Mouse (Mus musculus): ENCODE results near the gene Timm9. TPM values are rescaled to one million over a fixed set of nuclear protein-coding genes. Genes with fewer than 3 reads are reported as not detected.

Timm9 gene
- 59.0 and 59.6 TPM in 2 replicates for polyA plus RNA-seq (2015; fragmentation: Nextera tagmentation; extraction: Ambion mirVana)

DNA sequence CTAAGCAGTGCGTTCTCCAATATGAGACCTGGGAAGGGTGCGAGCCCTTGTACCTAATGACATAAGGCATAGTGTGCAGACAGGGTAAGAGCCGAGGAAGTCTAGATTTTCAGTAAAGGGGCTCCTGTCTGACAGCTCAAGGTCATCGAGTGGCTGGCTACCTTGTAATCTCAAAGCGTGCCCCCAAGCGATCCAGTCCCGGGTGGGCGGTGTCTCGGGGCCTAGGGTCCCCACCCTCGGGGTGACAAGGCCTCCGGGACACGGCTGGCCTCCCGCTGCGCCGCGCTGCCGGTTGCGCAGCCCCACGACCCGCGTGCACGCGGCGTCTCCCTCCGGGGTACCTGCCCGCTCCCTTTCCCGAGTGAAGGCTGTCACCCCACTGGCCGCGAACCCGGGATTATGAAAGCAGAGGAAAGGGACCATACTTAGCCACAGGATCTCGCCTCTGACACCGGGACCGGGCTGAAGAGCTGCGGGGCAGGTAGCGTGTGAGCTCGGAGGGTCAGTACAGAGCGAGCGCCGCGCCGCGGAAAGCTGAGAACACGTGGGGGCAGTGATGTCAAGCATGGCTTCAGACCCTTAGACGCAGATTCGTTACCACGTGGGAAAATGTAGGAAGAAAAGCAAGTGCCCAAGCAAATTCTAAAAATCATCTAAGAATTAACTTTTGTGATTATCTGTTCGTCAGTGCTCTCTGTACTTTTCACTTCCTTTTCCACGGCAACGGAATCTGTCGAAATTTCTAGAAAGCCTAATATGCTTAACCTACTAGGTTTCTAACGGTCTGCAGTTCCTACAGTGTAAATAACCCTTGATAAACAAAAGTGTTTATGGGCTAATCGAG lies at the start of gene Timm9, which contains the start of gene 2700049A03Rik:
Gene Timm9, minus strand, starts transcription at position 555 of the 844 bp plus-strand sequence.
Gene 2700049A03Rik, plus strand, starts transcription at position 719 of the 844 bp plus-strand sequence.
- H3K27me3 ChIP-seq (ENCODE audit: control insufficient read depth, insufficient read depth, low read depth, low read length) = no peaks in the 10 kb centered on the region
- under 1% methylated on average over 52 of the region's 52 CpGs for WGBS
- peak within 1 kb of the TSS; percentile 85 for H3K9ac ChIP-seq (ENCODE audit: low read length)
- H3K4me3 ChIP-seq (ENCODE audit: low read length) = peak within 1 kb of the TSS; percentile 73
- peaks cover 19% of the 10 kb centered on the region for H3K4me1 ChIP-seq (replicated peaks; ENCODE audit: control insufficient read depth, insufficient read depth, low read length)
- H3K4me2 ChIP-seq (ENCODE audit: low read depth, low read length) = peak within 1 kb of the TSS; percentile 96
- H3K36me3 ChIP-seq (ENCODE audit: control insufficient read depth, insufficient read depth, low read length) = peaks cover 15% of the 10 kb centered on the region
- no peaks in the 10 kb centered on the region for H3K9me3 ChIP-seq (ENCODE audit: control insufficient read depth, low read length)
- H3K27ac ChIP-seq (ENCODE audit: low read length) = peak within 1 kb of the TSS; percentile 63
- ATAC-seq (ENCODE audit: low read depth) = peak; percentile 92

DNA sequence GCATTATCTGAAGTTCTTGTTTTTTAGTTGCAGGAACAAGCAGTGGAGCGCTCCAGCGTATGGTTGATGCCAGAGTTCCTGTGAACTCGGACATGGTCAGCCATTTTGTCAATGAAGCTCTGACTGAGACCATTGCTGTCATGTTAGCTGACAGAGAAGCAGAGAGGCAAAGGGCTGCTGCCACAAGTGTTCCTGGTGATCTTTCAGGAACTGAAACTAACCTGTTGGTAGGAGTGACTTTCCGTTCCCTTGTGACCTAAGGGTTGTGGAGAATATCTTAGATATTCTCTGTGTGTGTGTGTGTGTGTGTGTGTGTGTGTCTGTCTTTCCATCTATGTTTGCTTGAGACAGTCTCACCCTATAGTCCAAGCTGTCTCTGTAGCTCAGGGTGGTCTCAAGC lies 47.9 kb upstream of the Timm9 start:
- no peak overlapping the region for H3K9ac ChIP-seq (ENCODE audit: low read length)
- H3K27me3 ChIP-seq (ENCODE audit: control insufficient read depth, insufficient read depth, low read depth, low read length) = no peaks in the 10 kb centered on the region
- no peaks in the 10 kb centered on the region for H3K9me3 ChIP-seq (ENCODE audit: control insufficient read depth, low read length)
- ATAC-seq (ENCODE audit: low read depth) = no peak
- no peak overlapping the region for H3K4me2 ChIP-seq (ENCODE audit: low read depth, low read length)
- WGBS = 89% methylated on average over 4 of the region's 4 CpGs
- no peaks in the 10 kb centered on the region for H3K4me1 ChIP-seq (replicated peaks; ENCODE audit: control insufficient read depth, insufficient read depth, low read length)
- H3K27ac ChIP-seq (ENCODE audit: low read length) = no peak overlapping the region
- H3K4me3 ChIP-seq (ENCODE audit: low read length) = no peak overlapping the region
- H3K36me3 ChIP-seq (ENCODE audit: control insufficient read depth, insufficient read depth, low read length) = peaks cover 21% of the 10 kb centered on the region

DNA sequence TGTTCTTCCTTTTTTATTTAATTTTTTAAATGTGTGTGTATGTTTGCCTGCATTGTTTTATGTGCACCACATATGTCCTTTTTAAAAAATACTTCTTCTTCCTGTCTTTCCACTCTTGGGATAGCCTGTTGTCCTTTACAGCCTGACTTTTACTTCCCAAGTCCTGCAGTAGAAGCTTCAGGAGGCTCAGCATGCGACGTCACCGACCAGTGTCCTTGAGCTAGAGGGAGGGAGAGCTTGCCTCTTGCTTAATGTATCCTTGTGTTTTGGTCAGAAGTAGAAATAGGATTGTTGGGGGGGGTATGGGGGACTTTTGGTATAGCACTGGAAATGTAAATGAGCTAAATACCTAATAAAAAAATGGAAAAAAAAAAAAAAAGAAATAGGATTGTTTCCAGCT lies 47.3 kb upstream of the Timm9 start:
- H3K9me3 ChIP-seq (ENCODE audit: control insufficient read depth, low read length) = no peaks in the 10 kb centered on the region
- H3K4me1 ChIP-seq (replicated peaks; ENCODE audit: control insufficient read depth, insufficient read depth, low read length) = no peaks in the 10 kb centered on the region
- H3K27ac ChIP-seq (ENCODE audit: low read length) = no peak overlapping the region
- no peak for ATAC-seq (ENCODE audit: low read depth)
- no peak overlapping the region for H3K4me2 ChIP-seq (ENCODE audit: low read depth, low read length)
- no peaks in the 10 kb centered on the region for H3K27me3 ChIP-seq (ENCODE audit: control insufficient read depth, insufficient read depth, low read depth, low read length)
- H3K36me3 ChIP-seq (ENCODE audit: control insufficient read depth, insufficient read depth, low read length) = peaks cover 16% of the 10 kb centered on the region
- 97% methylated on average over 3 of the region's 3 CpGs for whole genome bisulfite sequencing
- no peak overlapping the region for H3K9ac ChIP-seq (ENCODE audit: low read length)
- no peak overlapping the region for H3K4me3 ChIP-seq (ENCODE audit: low read length)

DNA sequence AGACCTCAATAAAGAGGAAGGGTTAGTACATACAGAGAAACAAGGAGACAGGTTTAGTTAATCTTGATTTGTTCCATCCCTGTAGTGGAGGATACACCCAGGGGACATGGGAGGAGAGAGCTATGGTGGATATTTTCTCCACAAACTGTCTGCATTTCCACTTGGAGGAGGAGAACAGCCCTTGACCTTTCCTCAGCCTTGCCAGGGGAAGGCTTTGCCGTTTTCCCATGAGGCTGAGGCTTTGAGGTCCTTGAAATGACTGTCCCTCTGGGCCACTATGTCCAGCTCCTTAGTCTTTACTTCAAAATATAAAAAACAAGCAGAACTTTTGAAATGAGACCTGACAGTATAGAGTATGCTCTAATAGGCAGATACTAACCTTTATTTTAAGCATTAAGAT lies 33.4 kb upstream of the Timm9 start:
- no peak overlapping the region for H3K9ac ChIP-seq (ENCODE audit: low read length)
- peaks cover 25% of the 10 kb centered on the region for H3K36me3 ChIP-seq (ENCODE audit: control insufficient read depth, insufficient read depth, low read length)
- H3K27me3 ChIP-seq (ENCODE audit: control insufficient read depth, insufficient read depth, low read depth, low read length) = no peaks in the 10 kb centered on the region
- H3K4me1 ChIP-seq (replicated peaks; ENCODE audit: control insufficient read depth, insufficient read depth, low read length) = no peaks in the 10 kb centered on the region
- H3K27ac ChIP-seq (ENCODE audit: low read length) = no peak overlapping the region
- H3K9me3 ChIP-seq (ENCODE audit: control insufficient read depth, low read length) = no peaks in the 10 kb centered on the region
- H3K4me2 ChIP-seq (ENCODE audit: low read depth, low read length) = no peak overlapping the region
- H3K4me3 ChIP-seq (ENCODE audit: low read length) = no peak overlapping the region
- no peak for ATAC-seq (ENCODE audit: low read depth)
- 96% methylated on average over 1 of the region's 1 CpGs for WGBS

DNA sequence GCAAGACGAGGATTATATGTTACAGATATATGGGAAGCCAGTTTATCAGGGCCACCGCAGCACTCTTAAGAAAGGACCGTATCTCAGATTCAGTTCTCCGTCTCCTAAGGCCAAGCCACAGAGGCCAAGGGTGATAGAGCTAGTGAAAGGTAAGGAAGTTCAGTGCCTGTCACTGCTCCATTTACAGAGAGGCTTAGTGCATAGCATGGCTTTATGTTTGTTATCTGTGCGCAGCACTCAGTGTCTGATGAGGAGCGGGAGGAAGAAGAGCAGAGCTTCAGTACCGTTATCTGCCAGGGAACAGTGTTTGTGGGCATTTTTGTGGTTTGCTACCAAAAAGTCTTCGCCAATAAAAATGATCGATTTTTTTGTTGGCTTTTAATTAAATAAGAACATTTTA lies 27.9 kb upstream of the Timm9 start:
- Histone ChIP-seq H3K4me1 (replicated peaks; ENCODE audit: control insufficient read depth, insufficient read depth, low read length) (no peaks in the 10 kb centered on the region), H3K9ac (ENCODE audit: low read length) (no peak overlapping the region), H3K4me2 (ENCODE audit: low read depth, low read length) (no peak overlapping the region), H3K27me3 (ENCODE audit: control insufficient read depth, insufficient read depth, low read depth, low read length) (no peaks in the 10 kb centered on the region), H3K4me3 (ENCODE audit: low read length) (no peak overlapping the region), H3K9me3 (ENCODE audit: control insufficient read depth, low read length) (no peaks in the 10 kb centered on the region), H3K27ac (ENCODE audit: low read length) (no peak overlapping the region), H3K36me3 (ENCODE audit: control insufficient read depth, insufficient read depth, low read length) (peaks cover 28% of the 10 kb centered on the region)
- WGBS = 87% methylated on average over 9 of the region's 9 CpGs
- ATAC-seq (ENCODE audit: low read depth) = no peak

DNA sequence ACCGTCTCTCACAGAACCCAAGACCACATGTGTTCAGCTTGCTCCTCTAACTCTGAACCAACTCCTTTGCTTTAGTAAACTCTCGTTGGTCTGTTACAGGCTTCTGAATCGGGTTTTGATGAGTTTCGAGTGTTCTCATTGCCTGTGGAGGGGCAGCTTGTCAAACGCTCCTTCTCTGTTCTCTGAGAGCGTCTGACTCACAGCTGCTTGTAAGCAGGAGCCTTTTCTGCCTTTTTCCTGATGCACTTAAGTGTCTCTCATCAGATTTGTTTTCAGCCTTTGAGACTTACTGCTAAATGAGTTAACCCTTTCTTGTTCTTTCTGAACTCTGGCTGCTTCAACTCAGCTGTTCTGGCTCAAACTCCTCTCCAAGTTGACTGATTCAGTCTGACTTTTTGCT lies 21.5 kb upstream of the Timm9 start:
- Histone ChIP-seq H3K4me3 (ENCODE audit: low read length) (no peak overlapping the region), H3K4me1 (replicated peaks; ENCODE audit: control insufficient read depth, insufficient read depth, low read length) (no peaks in the 10 kb centered on the region), H3K36me3 (ENCODE audit: control insufficient read depth, insufficient read depth, low read length) (peaks cover 27% of the 10 kb centered on the region), H3K9ac (ENCODE audit: low read length) (no peak overlapping the region), H3K27me3 (ENCODE audit: control insufficient read depth, insufficient read depth, low read depth, low read length) (no peaks in the 10 kb centered on the region), H3K9me3 (ENCODE audit: control insufficient read depth, low read length) (no peaks in the 10 kb centered on the region), H3K27ac (ENCODE audit: low read length) (no peak overlapping the region), H3K4me2 (ENCODE audit: low read depth, low read length) (no peak overlapping the region)
- no peak for ATAC-seq (ENCODE audit: low read depth)
- 68% methylated on average over 6 of the region's 6 CpGs for whole genome bisulfite sequencing

DNA sequence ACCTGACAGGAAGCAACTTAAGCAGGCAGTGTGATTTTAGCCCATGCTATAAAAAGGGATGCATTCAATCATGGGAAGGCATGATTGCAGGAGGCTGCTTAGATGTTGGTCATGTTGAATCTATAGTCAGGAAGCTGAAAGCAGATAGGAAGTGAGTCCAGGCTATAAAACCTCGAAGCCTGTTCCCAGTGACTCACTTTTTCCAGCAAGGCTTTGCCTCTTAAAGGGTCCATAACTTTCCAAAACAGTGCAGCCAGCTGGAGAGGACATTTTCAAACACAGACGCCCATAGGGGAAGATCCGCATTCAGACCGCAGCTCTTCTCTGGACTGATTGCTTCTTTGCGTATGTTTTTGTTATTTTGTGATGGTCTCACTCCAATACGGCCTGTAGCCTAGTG lies 18.5 kb upstream of the Timm9 start:
- no peak overlapping the region for H3K4me2 ChIP-seq (ENCODE audit: low read depth, low read length)
- H3K4me3 ChIP-seq (ENCODE audit: low read length) = no peak overlapping the region
- peaks cover 24% of the 10 kb centered on the region for H3K36me3 ChIP-seq (ENCODE audit: control insufficient read depth, insufficient read depth, low read length)
- H3K27ac ChIP-seq (ENCODE audit: low read length) = no peak overlapping the region
- no peaks in the 10 kb centered on the region for H3K27me3 ChIP-seq (ENCODE audit: control insufficient read depth, insufficient read depth, low read depth, low read length)
- 90% methylated on average over 6 of the region's 6 CpGs for WGBS
- no peak for ATAC-seq (ENCODE audit: low read depth)
- no peaks in the 10 kb centered on the region for H3K9me3 ChIP-seq (ENCODE audit: control insufficient read depth, low read length)
- no peak overlapping the region for H3K9ac ChIP-seq (ENCODE audit: low read length)
- no peaks in the 10 kb centered on the region for H3K4me1 ChIP-seq (replicated peaks; ENCODE audit: control insufficient read depth, insufficient read depth, low read length)

DNA sequence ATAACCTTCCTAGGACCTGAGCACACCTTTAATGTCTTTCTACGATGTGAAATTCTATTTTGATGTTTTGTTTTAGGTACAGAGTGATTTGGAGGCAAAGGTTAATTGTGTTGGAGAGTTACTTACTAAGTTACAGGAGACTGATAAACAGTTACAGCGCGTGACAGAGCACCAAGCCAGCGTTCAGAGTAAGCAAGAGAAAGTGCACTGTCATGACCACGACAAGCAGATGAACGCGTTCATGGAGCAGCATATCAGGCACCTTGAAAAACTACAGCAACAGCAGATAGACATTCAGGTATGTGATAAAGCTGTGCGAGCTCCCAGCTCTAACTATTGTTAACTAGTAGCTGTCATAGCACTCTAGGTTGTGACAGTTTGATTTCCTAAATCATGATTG lies 13.7 kb upstream of the Timm9 start:
- H3K36me3 ChIP-seq (ENCODE audit: control insufficient read depth, insufficient read depth, low read length) = peaks cover 30% of the 10 kb centered on the region
- 88% methylated on average over 8 of the region's 8 CpGs for WGBS
- no peak overlapping the region for H3K9ac ChIP-seq (ENCODE audit: low read length)
- H3K4me3 ChIP-seq (ENCODE audit: low read length) = no peak overlapping the region
- no peak overlapping the region for H3K4me2 ChIP-seq (ENCODE audit: low read depth, low read length)
- no peaks in the 10 kb centered on the region for H3K27me3 ChIP-seq (ENCODE audit: control insufficient read depth, insufficient read depth, low read depth, low read length)
- no peak overlapping the region for H3K27ac ChIP-seq (ENCODE audit: low read length)
- H3K4me1 ChIP-seq (replicated peaks; ENCODE audit: control insufficient read depth, insufficient read depth, low read length) = no peaks in the 10 kb centered on the region
- no peaks in the 10 kb centered on the region for H3K9me3 ChIP-seq (ENCODE audit: control insufficient read depth, low read length)
- no peak for ATAC-seq (ENCODE audit: low read depth)

DNA sequence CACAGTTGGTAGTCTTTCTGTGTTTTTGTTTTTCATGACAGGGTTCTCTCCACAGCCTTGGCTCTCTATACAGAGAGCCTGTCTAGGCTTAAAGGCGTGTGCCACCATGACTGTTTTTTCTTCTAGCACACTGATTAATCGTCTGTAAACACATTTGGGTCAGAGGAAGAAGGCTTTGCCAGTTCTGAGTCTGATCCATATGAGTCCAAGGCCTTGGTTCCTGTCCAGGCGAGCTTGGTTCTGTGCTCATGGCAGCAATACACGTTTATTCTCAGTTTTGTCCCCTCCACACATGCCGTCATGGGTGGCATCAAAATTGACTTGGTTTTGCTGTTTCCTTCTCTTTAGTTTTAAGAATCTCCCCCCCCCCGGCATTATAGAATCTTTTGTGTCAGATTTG lies 13.0 kb upstream of the Timm9 start:
- H3K9ac ChIP-seq (ENCODE audit: low read length) = no peak overlapping the region
- peaks cover 28% of the 10 kb centered on the region for H3K36me3 ChIP-seq (ENCODE audit: control insufficient read depth, insufficient read depth, low read length)
- no peaks in the 10 kb centered on the region for H3K4me1 ChIP-seq (replicated peaks; ENCODE audit: control insufficient read depth, insufficient read depth, low read length)
- H3K4me3 ChIP-seq (ENCODE audit: low read length) = no peak overlapping the region
- ATAC-seq (ENCODE audit: low read depth) = no peak
- no peak overlapping the region for H3K4me2 ChIP-seq (ENCODE audit: low read depth, low read length)
- no peaks in the 10 kb centered on the region for H3K27me3 ChIP-seq (ENCODE audit: control insufficient read depth, insufficient read depth, low read depth, low read length)
- no peak overlapping the region for H3K27ac ChIP-seq (ENCODE audit: low read length)
- no peaks in the 10 kb centered on the region for H3K9me3 ChIP-seq (ENCODE audit: control insufficient read depth, low read length)
- WGBS = 86% methylated on average over 6 of the region's 6 CpGs
